Mouse (Mus musculus): ENCODE measurements around the gene Nrxn1.

DNA sequence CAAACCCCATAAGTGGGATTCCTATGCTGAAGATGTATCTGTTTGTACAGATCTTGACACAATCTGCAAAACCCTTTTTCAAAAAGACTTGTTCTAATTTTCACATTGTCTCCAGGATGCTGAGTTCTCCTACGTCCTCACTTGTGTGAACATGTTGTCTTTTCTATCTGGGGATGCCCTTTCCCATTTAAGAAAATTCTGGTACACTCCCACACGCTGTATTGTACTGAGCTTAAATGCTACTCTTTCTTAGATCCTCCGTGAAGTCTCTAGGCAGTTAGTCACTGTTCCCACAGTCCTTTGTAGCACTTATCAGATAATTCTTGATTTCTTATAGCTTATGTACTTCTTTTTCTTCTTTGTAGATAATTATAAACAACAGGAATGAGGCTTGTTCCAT, 997.9 kb downstream of the Nrxn1 start:
- TF ChIP-seq POLR2A (IDR thresholded peaks at IDR 0.05; ENCODE audit: insufficient read depth, low read depth, low read length) (no peak), CTCF (IDR thresholded peaks at IDR 0.05) (no peak)
